Mouse (Mus musculus): ENCODE measurements around the gene Tenm3.

The Tenm3 gene

GRCm38 (mm10) chr8:48655381-48656043, 188.2 kb downstream of the Tenm3 start:
- no peak for DNase-seq

- no peak for DNase-seq
These were observed 193.9 kb downstream of the Tenm3 start for GRCm38 (mm10) chr8:48649845-48650244.

- no peak for DNase-seq
These were observed 194.3 kb downstream of the Tenm3 start for GRCm38 (mm10) chr8:48649415-48649814.

GRCm38 (mm10) chr8:48646110-48646509, 197.6 kb downstream of the Tenm3 start:
- no peak for DNase-seq

- DNase-seq = no peak
These were observed 205.6 kb downstream of the Tenm3 start for GRCm38 (mm10) chr8:48638129-48638528.

GRCm38 (mm10) chr8:48636979-48637378, 206.8 kb downstream of the Tenm3 start:
- DNase-seq = no peak

GRCm38 (mm10) chr8:48635815-48636214, 207.9 kb downstream of the Tenm3 start:
- no peak for DNase-seq

GRCm38 (mm10) chr8:48633426-48633825, 210.3 kb downstream of the Tenm3 start:
- no peak for DNase-seq

- DNase-seq = no peak
These were observed 221.1 kb downstream of the Tenm3 start for GRCm38 (mm10) chr8:48622517-48623153.

GRCm38 (mm10) chr8:48615088-48615487, 228.7 kb downstream of the Tenm3 start:
- DNase-seq = no peak

GRCm38 (mm10) chr8:48611934-48612512, 231.7 kb downstream of the Tenm3 start:
- DNase-seq = no peak

- DNase-seq = no peak
These were observed 232.6 kb downstream of the Tenm3 start for GRCm38 (mm10) chr8:48611126-48611525.

GRCm38 (mm10) chr8:48610316-48610715, 233.4 kb downstream of the Tenm3 start:
- no peak for DNase-seq

- DNase-seq = no peak
These were observed 234.1 kb downstream of the Tenm3 start for GRCm38 (mm10) chr8:48609684-48610083.

- DNase-seq = no peak
These were observed 239.4 kb downstream of the Tenm3 start for GRCm38 (mm10) chr8:48604190-48604897.

GRCm38 (mm10) chr8:48603165-48603840, 240.4 kb downstream of the Tenm3 start:
- DNase-seq = no peak

GRCm38 (mm10) chr8:48601621-48602020, 242.1 kb downstream of the Tenm3 start:
- DNase-seq = no peak

GRCm38 (mm10) chr8:48599028-48599427, 244.7 kb downstream of the Tenm3 start:
- DNase-seq = no peak

GRCm38 (mm10) chr8:48596332-48596731, 247.4 kb downstream of the Tenm3 start:
- no peak for DNase-seq

GRCm38 (mm10) chr8:48591818-48592217, 251.9 kb downstream of the Tenm3 start:
- DNase-seq = no peak

- no peak for DNase-seq
These were observed 264.0 kb downstream of the Tenm3 start for GRCm38 (mm10) chr8:48579732-48580131.

GRCm38 (mm10) chr8:48579144-48579543, 264.6 kb downstream of the Tenm3 start:
- no peak for DNase-seq

- no peak for DNase-seq
These were observed 270.8 kb downstream of the Tenm3 start for GRCm38 (mm10) chr8:48572941-48573340.
